23 mouse cellular contexts compared by ENCODE assay signal in the genomic region with DNA sequence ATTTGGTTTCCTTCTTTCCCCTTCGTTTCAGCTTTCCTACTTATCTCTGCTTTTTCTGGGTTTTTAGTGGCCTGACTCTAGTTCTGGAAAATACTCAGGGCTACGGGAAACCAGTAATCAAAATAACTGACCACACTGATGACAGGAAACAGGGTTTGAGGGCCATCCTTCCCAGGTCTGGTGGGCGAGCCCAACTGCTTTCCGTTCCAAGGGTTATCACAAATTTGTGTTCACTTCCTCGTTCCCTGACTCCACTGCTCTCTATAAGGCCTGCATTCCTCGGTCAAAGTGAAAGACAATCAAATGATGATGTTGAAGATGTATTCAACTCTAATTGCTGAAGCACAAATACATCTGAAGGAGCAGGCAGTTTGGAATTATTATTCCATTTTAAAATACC.
"Had no signal": no experiment of that assay in that cellular context is flagged by ENCODE, and none has a peak within 500 bp of the region (broad histone marks: within the 10 kb centered on the region; RNA-seq: fewer than 3 reads in every experiment).

No protein-coding gene starts in this region.

- H3K9ac ChIP-seq: limb, embryonic 12.5 days; limb, embryonic 15.5 days; liver, embryonic 14.5 days; liver, postnatal 0 days; lung, embryonic 14.5 days; midbrain, embryonic 12.5 days; midbrain, embryonic 15.5 days; neural tube, embryonic 12.5 days; neural tube, embryonic 15.5 days had no signal

- H3K9me3 ChIP-seq: limb, embryonic 12.5 days; limb, embryonic 15.5 days; midbrain, embryonic 12.5 days; midbrain, embryonic 15.5 days; neural tube, embryonic 12.5 days; neural tube, embryonic 15.5 days had no signal

- H3K36me3 ChIP-seq: limb, embryonic 12.5 days; limb, embryonic 15.5 days; midbrain, embryonic 12.5 days; midbrain, embryonic 15.5 days; neural tube, embryonic 12.5 days; neural tube, embryonic 15.5 days had no signal

- DNase-seq: kidney, adult 11 months; kidney, adult 9 months; kidney, postnatal 14 days; layer of hippocampus, adult 9-11 months; left cerebral cortex, postnatal 4 days; liver, postnatal 0 days; lung, embryonic 14.5 days; right cerebral cortex, adult 18-20 months; right cerebral cortex, postnatal 14 days; thymus, adult 2 months; thymus, postnatal 25 days had no signal

- H3K4me1 ChIP-seq: limb, embryonic 12.5 days; limb, embryonic 15.5 days; midbrain, embryonic 12.5 days; midbrain, embryonic 15.5 days; neural tube, embryonic 12.5 days; neural tube, embryonic 15.5 days had no signal

- H3K27ac ChIP-seq: layer of hippocampus, adult 2 months; left cerebral cortex, adult 2 months; limb, embryonic 12.5 days; limb, embryonic 15.5 days; liver, embryonic 14.5 days; macrophage; midbrain, embryonic 12.5 days; midbrain, embryonic 15.5 days; neural tube, embryonic 12.5 days; neural tube, embryonic 15.5 days; stomach, postnatal 0 days had no signal

- H3K4me3 ChIP-seq: layer of hippocampus, adult 2 months; left cerebral cortex, adult 2 months; limb, embryonic 12.5 days; limb, embryonic 15.5 days; midbrain, embryonic 12.5 days; midbrain, embryonic 15.5 days; neural tube, embryonic 12.5 days; neural tube, embryonic 15.5 days had no signal

- ATAC-seq: liver, postnatal 0 days; lung, postnatal 0 days; midbrain, embryonic 15.5 days had no signal

- H3K27me3 ChIP-seq: limb, embryonic 12.5 days; limb, embryonic 15.5 days; midbrain, embryonic 12.5 days; midbrain, embryonic 15.5 days; neural tube, embryonic 12.5 days; neural tube, embryonic 15.5 days had no signal
